Mouse (Mus musculus) lung, embryonic 16.5 days (tissue): Measurements from ENCODE around the gene Macrod2. TPM values are rescaled to one million over a fixed set of nuclear protein-coding genes. Genes with fewer than 3 reads are reported as not detected.

ENCODE experiments used
- ATAC-seq: fragments of 200-750 bp; cut with Nextera tagmentation; 2 replicates; pipeline ENCODE4 v1.8.0; 2017; ENCODE audit warnings: low read depth, mild to moderate bottlenecking, moderate library complexity
- H3K27ac ChIP-seq: fragments of 300-500 bp; sonication (generic); 2 replicates; pipeline ENCODE4 v1.5.1; 2014; ENCODE audit warnings: mild to moderate bottlenecking, control low read depth, low read length
- H3K27me3 ChIP-seq: fragments of 300-500 bp; sonication (generic); 2 replicates; pipeline ENCODE4 v1.6.1; 2014; ENCODE audit warnings: low read depth, low read length, mixed read lengths; ENCODE audit not compliant: control insufficient read depth, insufficient read depth
- H3K36me3 ChIP-seq: fragments of 300-500 bp; sonication (generic); 2 replicates; pipeline ENCODE4 v1.6.1; 2014; ENCODE audit warnings: low read length; ENCODE audit not compliant: control insufficient read depth, insufficient read depth
- H3K4me1 ChIP-seq: fragments of 300-500 bp; sonication (generic); replicated peaks from 2 replicates; pipeline ENCODE4 v1.6.1; 2014; ENCODE audit warnings: low read length, mixed read lengths; ENCODE audit not compliant: control insufficient read depth, insufficient read depth
- H3K4me2 ChIP-seq: fragments of 300-500 bp; sonication (generic); 2 replicates; pipeline ENCODE4 v1.6.1; 2014; ENCODE audit warnings: low read depth, low read length, control low read depth
- H3K4me3 ChIP-seq: fragments of 300-500 bp; sonication (generic); 2 replicates; pipeline ENCODE4 v1.5.1; 2014; ENCODE audit warnings: mild to moderate bottlenecking, low read length, control low read depth
- H3K9ac ChIP-seq: fragments of 300-500 bp; sonication (generic); 2 replicates; pipeline ENCODE4 v1.6.1; 2014; ENCODE audit warnings: low read length, control low read depth
- H3K9me3 ChIP-seq: fragments of 300-500 bp; sonication (generic); 2 replicates; pipeline ENCODE4 v1.6.1; 2016; ENCODE audit warnings: low read length; ENCODE audit not compliant: control insufficient read depth
- WGBS: fragments of 180-500 bp; shearing (Covaris S2); extraction: QIAGEN DNeasy Blood & Tissue Kit; methylation state at CpG from one replicate; pipeline ENCODE4 v1.1.7; 2014; 5-methylcytosine and 5-hydroxymethylcytosine counted together
- polyA plus RNA-seq: library from polyadenylated mRNA; unstranded; fragments of >200 nt; fragmentation: Nextera tagmentation; extraction: Ambion mirVana; gene quantifications from 2 replicates; pipeline ENCODE4 v1.2.1, GENCODE M21; 2015

Gene Macrod2
- polyA plus RNA-seq, 1 experiment from 2014 or later, result 32.1 TPM

DNA sequence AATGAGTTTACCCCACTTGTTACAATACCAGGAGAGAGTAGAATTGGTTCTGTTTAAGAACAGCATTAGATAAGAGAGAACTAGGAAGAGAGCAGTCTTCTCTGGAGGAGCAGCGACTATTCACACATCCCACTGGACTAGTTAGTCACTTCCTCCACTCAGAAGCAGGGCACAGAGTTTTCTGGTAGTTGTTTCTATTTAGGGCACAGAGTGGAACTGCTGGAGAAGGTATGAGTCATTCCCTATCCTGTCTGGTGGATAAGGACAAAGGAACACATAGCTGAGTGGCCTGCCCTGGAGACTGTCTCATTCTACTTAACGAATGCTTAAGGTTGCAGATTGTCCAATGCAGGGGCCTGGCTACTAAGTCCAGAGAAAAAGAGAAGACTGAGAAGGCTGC, 1192.2 kb downstream of the Macrod2 start:
- H3K4me3 ChIP-seq, result no peak overlapping the region
- H3K36me3 ChIP-seq, result no peaks in the 10 kb centered on the region
- H3K4me2 ChIP-seq, result no peak overlapping the region
- H3K9ac ChIP-seq, result no peak overlapping the region
- H3K9me3 ChIP-seq, result no peaks in the 10 kb centered on the region
- no peaks in the 10 kb centered on the region for H3K27me3 ChIP-seq
- H3K4me1 ChIP-seq, result no peaks in the 10 kb centered on the region
- no peak for ATAC-seq
- H3K27ac ChIP-seq, result no peak overlapping the region
- WGBS, result 62% methylated on average over 2 of the region's 2 CpGs

DNA sequence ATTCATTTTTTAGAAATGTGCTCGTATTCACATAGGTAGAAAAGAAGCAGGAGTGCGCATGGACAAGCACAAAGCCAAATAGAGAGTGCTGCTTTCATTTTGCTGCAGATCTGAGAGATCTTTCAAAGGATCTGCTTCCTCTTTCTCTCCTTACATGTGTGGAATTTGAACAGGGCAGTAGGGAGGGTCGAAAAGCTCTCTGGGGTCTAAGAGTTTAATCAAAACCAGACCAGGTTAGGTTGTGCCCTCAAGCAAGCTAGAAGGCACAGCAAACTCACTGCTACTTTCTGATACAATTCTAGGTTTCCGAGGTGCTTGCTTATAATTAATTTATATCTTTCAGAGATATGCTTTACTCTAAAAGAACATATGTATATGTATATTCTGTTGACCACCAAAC, 1196.2 kb downstream of the Macrod2 start:
- WGBS, result 73% methylated on average over 4 of the region's 4 CpGs
- Histone ChIP-seq H3K27me3 (no peaks in the 10 kb centered on the region), H3K27ac (no peak overlapping the region), H3K4me1 (no peaks in the 10 kb centered on the region), H3K4me2 (no peak overlapping the region), H3K4me3 (no peak overlapping the region), H3K9ac (no peak overlapping the region), H3K36me3 (no peaks in the 10 kb centered on the region), H3K9me3 (no peaks in the 10 kb centered on the region)
- ATAC-seq, result no peak

DNA sequence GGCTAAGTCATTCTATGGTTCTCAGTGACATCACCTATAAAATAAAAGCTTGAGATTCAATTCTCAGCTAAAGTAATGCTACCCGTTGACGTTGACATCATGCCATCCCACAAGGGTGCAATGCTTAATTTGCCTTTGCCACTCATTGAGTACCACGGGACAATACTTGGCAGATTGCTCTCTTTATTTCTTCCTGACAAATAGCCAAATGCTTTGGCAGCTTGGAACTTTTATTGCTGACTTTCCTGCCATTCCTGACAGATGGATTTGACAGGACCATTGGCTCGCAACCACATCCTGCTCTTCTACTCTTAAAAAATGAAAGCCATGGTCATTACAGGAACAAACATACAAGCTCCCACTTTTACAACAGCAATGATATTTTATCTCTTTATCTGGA, 1199.7 kb downstream of the Macrod2 start:
- Histone ChIP-seq H3K4me2 (no peak overlapping the region), H3K9me3 (no peaks in the 10 kb centered on the region), H3K36me3 (no peaks in the 10 kb centered on the region), H3K4me1 (no peaks in the 10 kb centered on the region), H3K27me3 (no peaks in the 10 kb centered on the region), H3K27ac (no peak overlapping the region), H3K4me3 (no peak overlapping the region), H3K9ac (no peak overlapping the region)
- WGBS, result 56% methylated on average over 4 of the region's 4 CpGs
- no peak for ATAC-seq

DNA sequence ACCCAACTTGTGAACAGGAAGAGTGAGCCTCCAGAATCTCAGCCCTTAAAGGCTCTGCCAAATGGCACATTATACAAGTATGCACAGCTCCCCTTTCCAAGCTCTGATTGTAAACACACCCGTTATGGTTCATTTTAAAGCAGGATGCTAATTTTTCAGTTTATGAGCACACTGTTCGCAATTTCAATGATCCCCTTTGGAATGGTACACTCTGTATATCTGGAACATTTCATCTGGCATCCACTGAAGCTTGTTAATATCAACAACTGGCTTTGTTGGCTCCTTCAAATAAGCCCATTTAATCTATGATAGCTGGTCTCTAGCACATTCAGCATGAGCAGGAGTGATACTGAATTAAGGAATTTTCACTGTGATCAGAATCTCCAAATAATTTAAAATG, 1222.6 kb downstream of the Macrod2 start:
- no peaks in the 10 kb centered on the region for H3K9me3 ChIP-seq
- H3K27me3 ChIP-seq, result no peaks in the 10 kb centered on the region
- H3K4me3 ChIP-seq, result no peak overlapping the region
- H3K27ac ChIP-seq, result no peak overlapping the region
- H3K4me2 ChIP-seq, result no peak overlapping the region
- no peak overlapping the region for H3K9ac ChIP-seq
- WGBS, result 55% methylated on average over 2 of the region's 2 CpGs
- no peaks in the 10 kb centered on the region for H3K36me3 ChIP-seq
- ATAC-seq, result no peak
- no peaks in the 10 kb centered on the region for H3K4me1 ChIP-seq

DNA sequence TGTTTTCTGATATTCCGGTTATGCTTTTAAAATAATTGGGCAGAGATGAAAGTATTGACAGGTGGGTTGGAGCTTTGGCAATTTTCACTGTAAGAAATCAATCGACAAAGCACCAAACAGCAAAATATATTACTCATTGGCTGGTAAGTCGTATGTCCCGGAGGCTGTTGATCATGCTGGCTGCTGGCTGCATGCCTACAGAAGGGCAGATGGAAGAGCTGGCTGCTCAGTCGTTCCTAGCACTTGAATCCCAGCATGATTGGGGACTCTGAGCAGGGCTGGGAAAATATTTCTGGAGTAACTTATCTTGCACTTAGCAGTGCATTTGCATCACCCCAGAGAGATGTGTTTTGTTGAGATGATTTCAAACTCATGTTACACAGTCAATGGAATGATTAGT, 1223.1 kb downstream of the Macrod2 start:
- Histone ChIP-seq H3K27me3 (no peaks in the 10 kb centered on the region), H3K4me1 (no peaks in the 10 kb centered on the region), H3K36me3 (no peaks in the 10 kb centered on the region), H3K9me3 (no peaks in the 10 kb centered on the region), H3K4me3 (no peak overlapping the region), H3K4me2 (no peak overlapping the region), H3K27ac (no peak overlapping the region), H3K9ac (no peak overlapping the region)
- WGBS, result 63% methylated on average over 5 of the region's 5 CpGs
- no peak for ATAC-seq

DNA sequence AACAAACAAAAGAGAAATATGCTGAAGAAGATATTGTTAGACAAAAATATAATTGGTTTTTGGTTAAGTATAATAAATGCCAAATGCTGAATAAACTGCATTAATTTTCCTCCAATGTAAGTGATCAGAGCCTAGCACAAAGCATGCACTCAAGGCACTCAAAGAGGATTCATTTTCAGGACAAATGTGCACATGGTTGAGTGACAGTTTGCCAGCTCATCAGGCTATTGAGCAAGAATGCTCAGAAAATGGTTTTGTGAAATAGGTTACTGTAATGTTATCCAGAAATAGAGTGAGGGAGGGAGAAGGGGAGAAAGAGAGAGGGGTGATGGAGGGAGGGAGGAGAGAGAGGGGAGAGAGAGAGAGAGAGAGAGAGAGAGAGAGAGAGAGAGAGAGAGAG, 1268.9 kb downstream of the Macrod2 start:
- no peaks in the 10 kb centered on the region for H3K9me3 ChIP-seq
- no peak overlapping the region for H3K27ac ChIP-seq
- H3K4me2 ChIP-seq, result no peak overlapping the region
- no peaks in the 10 kb centered on the region for H3K27me3 ChIP-seq
- no peak for ATAC-seq
- no peak overlapping the region for H3K9ac ChIP-seq
- no peaks in the 10 kb centered on the region for H3K4me1 ChIP-seq
- no peaks in the 10 kb centered on the region for H3K36me3 ChIP-seq
- no peak overlapping the region for H3K4me3 ChIP-seq

DNA sequence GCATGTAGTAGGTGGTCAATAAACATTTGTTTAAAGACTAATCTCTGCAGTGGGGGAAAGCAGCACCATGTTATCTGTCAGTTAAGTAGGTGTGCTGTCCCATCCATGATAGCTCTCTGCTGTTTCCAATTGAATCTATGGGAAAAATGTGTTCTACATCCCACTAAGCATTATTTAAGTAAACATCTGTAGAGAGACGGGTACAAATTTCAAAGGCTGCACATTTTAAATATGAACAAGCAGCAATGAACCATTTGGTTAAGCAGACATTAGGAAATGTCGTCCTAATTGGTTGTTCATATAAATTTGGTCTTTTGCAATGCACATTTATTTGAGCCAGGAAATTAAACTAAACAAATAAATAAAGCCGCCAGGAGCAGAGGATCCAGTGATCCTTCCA, 1277.7 kb downstream of the Macrod2 start:
- peak; percentile 86 for ATAC-seq
- H3K9ac ChIP-seq, result no peak overlapping the region
- no peaks in the 10 kb centered on the region for H3K9me3 ChIP-seq
- H3K4me1 ChIP-seq, result no peaks in the 10 kb centered on the region
- H3K27me3 ChIP-seq, result no peaks in the 10 kb centered on the region
- no peak overlapping the region for H3K4me3 ChIP-seq
- H3K4me2 ChIP-seq, result no peak overlapping the region
- WGBS, result 41% methylated on average over 3 of the region's 3 CpGs
- H3K36me3 ChIP-seq, result no peaks in the 10 kb centered on the region
- no peak overlapping the region; the same call in 1 of the 2 replicates for H3K27ac ChIP-seq

DNA sequence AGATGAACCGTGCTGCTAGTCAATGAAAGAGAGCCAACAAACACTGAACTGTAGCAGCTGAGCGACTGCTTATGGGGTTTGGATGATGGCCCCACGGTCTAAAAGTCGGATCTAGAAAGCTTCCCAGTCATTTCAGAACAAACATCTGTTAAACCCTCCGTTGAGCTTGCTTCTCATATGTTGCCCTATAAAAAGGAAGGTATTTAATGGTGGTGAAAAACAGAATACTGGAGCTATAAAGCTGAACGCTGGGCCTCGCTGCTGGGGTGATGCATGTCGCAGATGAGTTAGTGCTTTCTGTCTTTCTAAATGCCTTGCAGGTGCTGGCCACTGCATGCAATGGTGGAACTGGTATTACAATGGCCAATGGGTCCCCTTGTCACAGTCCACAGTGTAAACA, 1278.3 kb downstream of the Macrod2 start:
- Histone ChIP-seq H3K27me3 (no peaks in the 10 kb centered on the region), H3K4me3 (no peak overlapping the region), H3K9ac (no peak overlapping the region), H3K27ac (peak overlapping the region; percentile 31; the same call in 1 of the 2 replicates), H3K4me2 (no peak overlapping the region), H3K36me3 (no peaks in the 10 kb centered on the region), H3K9me3 (no peaks in the 10 kb centered on the region), H3K4me1 (no peaks in the 10 kb centered on the region)
- ATAC-seq, result peak; percentile 38; the same call in 1 of the 2 replicates
- 67% methylated on average over 8 of the region's 8 CpGs for WGBS

DNA sequence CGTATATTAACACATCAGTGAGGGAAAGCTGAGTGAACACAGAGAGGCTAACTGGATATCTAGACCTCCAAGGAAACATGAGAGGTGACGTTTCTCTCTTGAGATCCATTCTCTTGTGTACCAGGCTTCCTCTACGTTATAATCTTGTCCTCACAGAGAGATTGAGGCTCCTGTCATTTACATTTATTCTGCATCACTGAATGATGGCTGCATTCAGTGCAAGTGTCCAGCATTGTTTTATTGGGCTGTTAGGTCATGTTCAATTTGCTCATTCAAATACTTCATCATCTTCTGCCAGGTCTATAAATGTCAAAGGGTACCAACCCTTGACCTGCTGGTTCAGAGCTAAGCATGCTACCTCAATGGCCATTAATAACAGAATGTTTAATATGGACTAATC, 1302.4 kb downstream of the Macrod2 start:
- H3K4me3 ChIP-seq, result no peak overlapping the region
- H3K4me2 ChIP-seq, result no peak overlapping the region
- no peaks in the 10 kb centered on the region for H3K27me3 ChIP-seq
- H3K9ac ChIP-seq, result no peak overlapping the region
- no peak for ATAC-seq
- H3K36me3 ChIP-seq, result no peaks in the 10 kb centered on the region
- no peak overlapping the region for H3K27ac ChIP-seq
- H3K9me3 ChIP-seq, result no peaks in the 10 kb centered on the region
- WGBS, result 70% methylated on average over 3 of the region's 3 CpGs
- H3K4me1 ChIP-seq, result peaks cover 5% of the 10 kb centered on the region

DNA sequence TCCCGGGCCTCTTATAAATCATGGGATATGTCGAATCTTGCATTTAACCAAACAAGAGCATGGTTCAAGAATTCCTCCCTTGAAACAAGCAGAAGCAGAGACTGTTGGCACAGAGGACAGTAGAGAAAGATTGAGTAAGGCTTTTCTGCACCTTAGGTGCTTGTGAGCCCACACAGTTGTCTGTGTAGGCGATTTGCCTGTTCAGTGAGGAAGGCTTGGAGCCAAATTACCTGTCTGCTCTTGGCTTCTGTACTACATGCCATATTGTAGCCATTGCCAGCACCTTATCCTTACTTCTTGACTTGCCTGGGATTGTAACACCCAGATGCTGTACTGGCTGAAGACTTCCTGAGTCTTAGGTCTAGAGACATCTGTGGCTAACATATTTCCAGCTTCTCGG, 1303.2 kb downstream of the Macrod2 start:
- Histone ChIP-seq H3K4me2 (no peak overlapping the region), H3K27ac (no peak overlapping the region), H3K4me1 (peaks cover 5% of the 10 kb centered on the region), H3K27me3 (no peaks in the 10 kb centered on the region), H3K36me3 (no peaks in the 10 kb centered on the region), H3K9me3 (no peaks in the 10 kb centered on the region), H3K4me3 (no peak overlapping the region), H3K9ac (no peak overlapping the region)
- WGBS, result 45% methylated on average over 4 of the region's 4 CpGs
- ATAC-seq, result no peak
